Mouse (Mus musculus): Measurements from ENCODE around the gene Serf1.
"Not testable (repeated sequence)": the region's sequence is repeated elsewhere in the genome, so short reads cannot be mapped to it uniquely, and the experiment has no call there.

The Serf1 gene

GRCm38 (mm10) chr13:100107652-100108472 is at the start of gene Serf1:
Gene Serf1 (plus strand): TSS chr13:100108012.
- DNase-seq (ENCODE audit: low spot score) = no peak

GRCm38 (mm10) chr13:100063936-100064335 is 43.9 kb upstream of the Serf1 start:
- no peak for DNase-seq (ENCODE audit: low spot score)

- DNase-seq (ENCODE audit: low spot score) = no peak
Observed at GRCm38 (mm10) chr13:100067821-100068220, 40.0 kb upstream of the Serf1 start.

- DNase-seq (ENCODE audit: low spot score) = no peak
Observed at GRCm38 (mm10) chr13:100071473-100071872, 36.3 kb upstream of the Serf1 start.

- DNase-seq (ENCODE audit: low spot score) = no peak
Observed at GRCm38 (mm10) chr13:100098808-100099207, 9.0 kb upstream of the Serf1 start.

- no peak for DNase-seq (ENCODE audit: low spot score)
Observed at GRCm38 (mm10) chr13:100103052-100103658, 4.7 kb upstream of the Serf1 start.

GRCm38 (mm10) chr13:100103748-100104254 is 4.0 kb upstream of the Serf1 start, which contains the start of gene Bdp1:
Gene Bdp1 (minus strand): TSS chr13:100104070.
- peak; percentile 78 for DNase-seq (ENCODE audit: low spot score)

GRCm38 (mm10) chr13:100112218-100112972 is 4.6 kb downstream of the Serf1 start:
- DNase-seq (ENCODE audit: low spot score) = no peak

- no peak for DNase-seq (ENCODE audit: low spot score)
Observed at GRCm38 (mm10) chr13:100123970-100124369, 16.2 kb downstream of the Serf1 start.

GRCm38 (mm10) chr13:100124423-100125257 is 16.8 kb downstream of the Serf1 start, which contains the start of gene Smn1:
Gene Smn1 (plus strand): TSS chr13:100124852.
- DNase-seq (ENCODE audit: low spot score) = peak; percentile 78

- no peak for DNase-seq (ENCODE audit: low spot score)
Observed at GRCm38 (mm10) chr13:100125258-100125643, 17.4 kb downstream of the Serf1 start.

- DNase-seq (ENCODE audit: low spot score) = no peak
Observed at GRCm38 (mm10) chr13:100141646-100142314, 34.0 kb downstream of the Serf1 start.

- DNase-seq (ENCODE audit: low spot score) = peak; percentile 18
Observed at GRCm38 (mm10) chr13:100152659-100153058, 44.8 kb downstream of the Serf1 start.

- no peak for DNase-seq (ENCODE audit: low spot score)
Observed at GRCm38 (mm10) chr13:100156624-100157023, 48.8 kb downstream of the Serf1 start.

- not testable (repeated sequence) for DNase-seq (ENCODE audit: low spot score)
Observed at GRCm38 (mm10) chr13:100161171-100161870, 53.5 kb downstream of the Serf1 start.

- DNase-seq (ENCODE audit: low spot score) = not testable (repeated sequence)
Observed at GRCm38 (mm10) chr13:100162467-100162866, 54.7 kb downstream of the Serf1 start.

Data from layer of hippocampus, adult 9-10 months (tissue).